Mouse (Mus musculus): Measurements from ENCODE around the gene Gsta3.

DNA sequence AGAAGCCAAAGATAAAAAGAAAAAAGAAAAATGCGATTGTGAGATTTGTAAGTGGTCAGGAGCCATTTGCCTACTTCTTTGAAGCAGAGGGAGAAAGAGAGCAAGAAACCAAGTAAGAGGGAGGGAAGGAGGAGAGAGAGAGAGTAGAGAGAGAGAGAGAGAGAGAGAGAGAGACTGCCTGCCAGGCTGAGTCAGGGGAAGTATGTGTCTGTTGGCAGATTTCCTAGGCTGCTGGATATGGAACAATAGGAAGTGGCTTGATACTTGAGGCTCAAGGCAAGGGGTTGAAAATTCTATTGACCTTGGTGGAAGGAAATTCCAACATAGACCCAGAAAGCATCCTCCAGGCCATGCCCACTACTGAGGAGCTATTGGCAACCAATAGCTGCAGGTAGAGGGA, 55.8 kb downstream of the Gsta3 start:
- TF ChIP-seq CTCF (IDR thresholded peaks at IDR 0.05; ENCODE audit: borderline replicate concordance, control insufficient read depth, extremely low read depth, insufficient read depth, low read length, poor library complexity) (no peak), POLR2A (IDR thresholded peaks at IDR 0.05; ENCODE audit: control insufficient read depth, extremely low read depth, insufficient read depth, low read length, poor library complexity) (no peak)

All from thymus, adult 2 months (tissue).